Mouse (Mus musculus) c-Kit-positive CD71-negative TER-119-negative erythroid progenitor cells, embryonic 14.5 days (primary cell): Measurements from ENCODE around the gene Gsta1.
"Not testable (repeated sequence)": the region's sequence is repeated elsewhere in the genome, so short reads cannot be mapped to it uniquely, and the experiment has no call there.

Source experiments
- DNase-seq: peaks from one replicate; pipeline ENCODE4 v3.0.0-alpha.2; 2013; ENCODE audit warnings: low read depth

Gsta1 gene

DNA sequence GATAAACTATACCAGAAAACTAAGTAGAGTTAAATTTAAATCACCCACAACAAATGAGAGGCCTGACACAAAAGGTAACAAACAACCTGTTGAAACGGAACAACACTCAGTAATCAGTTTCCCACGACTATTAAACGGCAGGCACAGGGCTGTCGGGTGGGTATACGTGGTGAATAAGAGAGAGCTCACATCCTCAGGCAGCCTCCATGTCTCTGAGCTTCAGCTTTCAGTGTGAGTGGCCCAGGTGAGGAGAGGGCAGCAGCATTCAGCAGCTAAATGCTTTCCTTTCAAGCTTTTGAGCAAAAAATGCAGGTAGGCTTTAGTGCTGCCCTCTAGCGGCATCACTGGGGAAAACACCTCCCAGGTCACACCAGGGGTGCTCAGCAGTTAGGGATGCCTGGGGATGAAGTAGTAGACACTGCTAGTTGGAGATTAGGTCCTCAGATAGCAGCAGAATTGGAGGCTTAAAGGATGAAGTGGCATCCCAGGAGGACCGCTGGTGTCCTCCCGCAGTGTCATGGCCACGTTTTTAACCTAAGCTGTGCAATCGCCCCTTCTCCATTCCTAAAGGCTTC lies 2.8 kb downstream of the Gsta1 start:
- DNase-seq, result not testable (repeated sequence)

- DNase-seq, result not testable (repeated sequence)
Observed at GRCm38 (mm10) chr9:78255683-78256470, 25.4 kb downstream of the Gsta1 start.

GRCm38 (mm10) chr9:78256914-78257313 lies 26.5 kb downstream of the Gsta1 start, which contains the start of gene Gm3776:
Gm3776 (plus strand) TSS chr9:78257129.
- not testable (repeated sequence) for DNase-seq

GRCm38 (mm10) chr9:78259688-78260087 lies 29.2 kb downstream of the Gsta1 start:
- not testable (repeated sequence) for DNase-seq

GRCm38 (mm10) chr9:78270945-78271344 lies 40.5 kb downstream of the Gsta1 start:
- not testable (repeated sequence) for DNase-seq

GRCm38 (mm10) chr9:78282002-78282711 lies 51.7 kb downstream of the Gsta1 start:
- not testable (repeated sequence) for DNase-seq

DNA sequence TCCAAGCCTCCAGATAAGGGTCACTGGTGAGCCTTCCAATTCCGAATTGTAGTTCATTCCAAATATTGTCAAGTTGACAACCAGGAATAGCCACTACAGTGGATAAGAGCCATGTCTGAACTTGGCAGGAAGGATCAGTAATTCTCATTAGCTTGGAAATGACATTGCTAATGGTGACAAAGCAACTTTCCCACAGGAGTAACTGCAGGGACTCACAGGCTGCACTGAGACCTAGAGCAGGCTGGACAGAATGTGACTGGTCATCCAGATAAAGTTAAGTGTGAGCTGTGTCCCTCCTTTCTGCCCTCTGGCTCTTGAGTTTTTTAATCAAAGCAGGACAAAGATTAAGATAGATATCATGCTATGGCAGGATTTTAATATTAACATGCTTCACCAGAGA lies 58.6 kb downstream of the Gsta1 start:
- not testable (repeated sequence) for DNase-seq

DNA sequence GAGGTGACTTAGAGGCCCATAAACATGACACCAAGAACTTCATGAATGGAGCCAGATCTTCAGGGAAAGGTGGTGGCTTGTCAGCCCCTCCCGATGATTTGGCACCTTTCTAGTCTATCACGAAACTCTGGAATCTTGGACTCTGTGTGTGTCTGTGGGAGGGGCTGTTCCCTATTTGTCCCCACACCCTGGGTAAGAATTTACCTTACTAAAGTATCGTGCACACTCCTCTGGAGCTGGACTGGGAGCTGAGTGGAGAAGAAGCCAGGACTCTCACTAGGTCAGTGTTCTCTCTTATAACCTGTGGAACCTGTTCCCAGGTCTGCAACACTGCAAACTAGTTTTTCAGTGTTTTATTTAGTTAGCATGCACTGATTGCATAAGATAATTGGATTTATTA lies 59.3 kb downstream of the Gsta1 start, which contains the start of gene Gm10639:
Gene Gm10639 (plus strand): TSS at position 201 of the 400 bp plus-strand sequence.
- DNase-seq, result not testable (repeated sequence)
